In genomic region chr15:80562446-80562845, GRCm38 (mm10) we compare ENCODE assay signal across 30 mouse cellular contexts. TPM values are rescaled to one million over a fixed set of nuclear protein-coding genes. Genes with fewer than 3 reads are reported as not detected.
DNase-seq lines count a peak whose midpoint lies in the region; ATAC-seq lines count a peak whose summit lies in the region.
"Had no signal": no experiment of that assay in that cellular context is flagged by ENCODE, and none has a peak within 500 bp of the region (broad histone marks: within the 10 kb centered on the region; RNA-seq: fewer than 3 reads in every experiment).

No protein-coding gene starts in this region.

- 80% methylated on average over 3 of the region's 3 CpGs for WGBS in kidney, embryonic 14.5 days

- no peaks in the 10 kb centered on the region for H3K27me3 ChIP-seq in kidney, embryonic 14.5 days (ENCODE audit: control insufficient read depth, insufficient read depth, low read length)
- H3K27me3 ChIP-seq: embryonic facial prominence, embryonic 12.5 days; forebrain, embryonic 12.5 days; hindbrain, embryonic 12.5 days; limb, embryonic 15.5 days; midbrain, embryonic 13.5 days; neural tube, embryonic 13.5 days had no signal

- no peaks in the 10 kb centered on the region for H3K36me3 ChIP-seq in kidney, embryonic 14.5 days (ENCODE audit: control insufficient read depth, insufficient read depth, low read length)
- H3K36me3 ChIP-seq: embryonic facial prominence, embryonic 12.5 days; forebrain, embryonic 12.5 days; hindbrain, embryonic 12.5 days; limb, embryonic 15.5 days; midbrain, embryonic 13.5 days; neural tube, embryonic 13.5 days had no signal

- H3K9ac ChIP-seq in kidney, embryonic 14.5 days (ENCODE audit: low read depth, low read length) = no peak overlapping the region
- H3K9ac ChIP-seq: embryonic facial prominence, embryonic 12.5 days; forebrain, embryonic 12.5 days; hindbrain, embryonic 12.5 days; limb, embryonic 15.5 days; liver, embryonic 14.5 days; midbrain, embryonic 13.5 days; neural tube, embryonic 13.5 days had no signal

- no peak overlapping the region for H3K4me3 ChIP-seq in kidney, embryonic 14.5 days (ENCODE audit: low read length)
- H3K4me3 ChIP-seq: embryonic facial prominence, embryonic 12.5 days; erythroblast, embryonic 14.5 days; forebrain, embryonic 12.5 days; hindbrain, embryonic 12.5 days; left cerebral cortex, adult 2 months; limb, embryonic 15.5 days; midbrain, embryonic 13.5 days; neural tube, embryonic 13.5 days had no signal

- H3K9me3 ChIP-seq in kidney, embryonic 14.5 days (ENCODE audit: control insufficient read depth, low read length) = no peaks in the 10 kb centered on the region
- H3K9me3 ChIP-seq: embryonic facial prominence, embryonic 12.5 days; forebrain, embryonic 12.5 days; hindbrain, embryonic 12.5 days; limb, embryonic 15.5 days; midbrain, embryonic 13.5 days; neural tube, embryonic 13.5 days had no signal

- H3K4me2 ChIP-seq in kidney, embryonic 14.5 days (replicated peaks; ENCODE audit: low read depth, low read length) = no peak overlapping the region
- H3K4me2 ChIP-seq: embryonic facial prominence, embryonic 12.5 days; forebrain, embryonic 12.5 days; hindbrain, embryonic 12.5 days; limb, embryonic 15.5 days; midbrain, embryonic 13.5 days; neural tube, embryonic 13.5 days had no signal

- peak; percentile 51 for DNase-seq in 416B (ENCODE audit: low read depth)
- peak; percentile 81 for DNase-seq in CD4-positive helper T cell, adult 2 months (ENCODE audit: low read depth, low spot score)
- peak; percentile 79 for DNase-seq in T-cell, adult 2 months (ENCODE audit: low spot score)
- DNase-seq in naive thymus-derived CD4-positive, alpha-beta T cell, adult 2 months (ENCODE audit: low read depth) = peak; percentile 82
- no peak for DNase-seq in thymus, postnatal 4 days
- DNase-seq in adrenal gland, postnatal 25 days = no peak
- DNase-seq: cerebellum, adult 11 months; cerebellum, postnatal 14 days; kidney, adult 2 months; kidney, postnatal 10 days; left cerebral cortex, postnatal 4 days had no signal

- no peak overlapping the region for H3K27ac ChIP-seq in kidney, embryonic 14.5 days (ENCODE audit: low read depth, low read length)
- H3K27ac ChIP-seq: embryonic facial prominence, embryonic 12.5 days; forebrain, embryonic 12.5 days; hindbrain, embryonic 12.5 days; left cerebral cortex, adult 2 months; limb, embryonic 15.5 days; liver, embryonic 14.5 days; midbrain, embryonic 13.5 days; neural tube, embryonic 13.5 days had no signal

- ATAC-seq in kidney, embryonic 14.5 days (ENCODE audit: low FRiP score, low TSS enrichment) = no peak
- ATAC-seq: lung, postnatal 0 days; midbrain, embryonic 13.5 days had no signal

- H3K4me1 ChIP-seq in kidney, embryonic 14.5 days (ENCODE audit: control insufficient read depth, insufficient read depth, low read length) = no peaks in the 10 kb centered on the region
- H3K4me1 ChIP-seq: forebrain, embryonic 12.5 days; hindbrain, embryonic 12.5 days; limb, embryonic 15.5 days; neural tube, embryonic 13.5 days had no signal

RNA-seq across cellular contexts. Expression of gene Enthd1, which starts 2.5 kb away (rescaled TPM):
- not detected in 2 replicates for polyA plus RNA-seq in kidney, embryonic 14.5 days (2014; fragmentation: Nextera tagmentation; extraction: Ambion mirVana)
- total RNA-seq in adrenal gland, postnatal 25 days (2021) = not detected in 2 replicates
- total RNA-seq: adrenal gland, adult 18-20 months; adrenal gland, postnatal 4 days; gastrocnemius, adult 8-10 months; heart, postnatal 25 days; layer of hippocampus, postnatal 10 days; left cerebral cortex, adult 2 months had no signal
- polyA plus RNA-seq: embryonic facial prominence, embryonic 12.5 days; erythroblast, embryonic 14.5 days; forebrain, embryonic 12.5 days; heart, embryonic 14.5 days; hindbrain, embryonic 12.5 days; kidney, adult 2 months; liver, embryonic 14.5 days; lung, postnatal 0 days; midbrain, embryonic 13.5 days; neural tube, embryonic 13.5 days; stomach, embryonic 14.5 days; urinary bladder, adult 2 months had no signal

RNA-seq across cellular contexts. Expression of gene Grap2, which starts 9.9 kb away (rescaled TPM):
- 0.84 and 1.3 TPM in 2 replicates for polyA plus RNA-seq in kidney, embryonic 14.5 days (2014; fragmentation: Nextera tagmentation; extraction: Ambion mirVana)
- 0.38 and 0.49 TPM in 2 replicates for total RNA-seq in adrenal gland, postnatal 25 days (2021)

Comparison
In these comparisons a context has a peak if more than half of its experiments do, and no peak if none do; other contexts are left out.
1. DNase-seq: peak in 416B (single experiment), CD4-positive helper T cell, adult 2 months (single experiment), T-cell, adult 2 months (single experiment) and naive thymus-derived CD4-positive, alpha-beta T cell, adult 2 months (single experiment); none in thymus, postnatal 4 days (single experiment) and adrenal gland, postnatal 25 days (single experiment).